Mouse (Mus musculus) neural tube, embryonic 13.5 days (tissue): Measurements from ENCODE around the gene Gm21983. TPM values are rescaled to one million over a fixed set of nuclear protein-coding genes. Genes with fewer than 3 reads are reported as not detected.

Experiments used
- ATAC-seq: fragments of 200-750 bp; cut with Nextera tagmentation; 2 replicates; pipeline ENCODE4 v1.8.0; 2017; ENCODE audit warnings: low read depth, mild to moderate bottlenecking, moderate TSS enrichment, moderate library complexity
- H3K27ac ChIP-seq: fragments of 300-500 bp; sonication (generic); replicated peaks from 2 replicates; pipeline ENCODE4 v1.5.1; 2015; ENCODE audit warnings: moderate library complexity, mild to moderate bottlenecking, inconsistent platforms
- H3K27me3 ChIP-seq: fragments of 300-500 bp; sonication (generic); 2 replicates; pipeline ENCODE4 v1.6.1; 2015; ENCODE audit warnings: mild to moderate bottlenecking, inconsistent platforms
- H3K36me3 ChIP-seq: fragments of 300-500 bp; sonication (generic); 2 replicates; pipeline ENCODE4 v1.6.1; 2015; ENCODE audit warnings: mild to moderate bottlenecking, inconsistent platforms
- H3K4me1 ChIP-seq: fragments of 300-500 bp; sonication (generic); replicated peaks from 2 replicates; pipeline ENCODE4 v1.6.1; 2015; ENCODE audit warnings: inconsistent platforms
- H3K4me2 ChIP-seq: fragments of 300-500 bp; sonication (generic); 2 replicates; pipeline ENCODE4 v1.6.1; 2015; ENCODE audit warnings: inconsistent platforms, mild to moderate bottlenecking, moderate library complexity
- H3K4me3 ChIP-seq: fragments of 300-500 bp; sonication (generic); 2 replicates; pipeline ENCODE4 v1.5.1; 2015; ENCODE audit warnings: mild to moderate bottlenecking, inconsistent platforms
- H3K9ac ChIP-seq: fragments of 300-500 bp; sonication (generic); 2 replicates; pipeline ENCODE4 v1.6.1; 2015; ENCODE audit warnings: moderate library complexity, mild to moderate bottlenecking, inconsistent platforms
- H3K9me3 ChIP-seq: fragments of 300-500 bp; sonication (generic); 2 replicates; pipeline ENCODE4 v1.6.1; 2016; ENCODE audit warnings: inconsistent platforms
- WGBS: fragments of 180-500 bp; shearing (Covaris S2); methylation state at CpG from one replicate; pipeline ENCODE4 v1.1.7; 2015; 5-methylcytosine and 5-hydroxymethylcytosine counted together
- polyA plus RNA-seq: library from polyadenylated mRNA; unstranded; fragments of >200 nt; fragmentation: Nextera tagmentation; extraction: Ambion mirVana; gene quantifications from 2 replicates; pipeline ENCODE4 v1.2.1, GENCODE M21; 2015

The Gm21983 gene
- polyA plus RNA-seq, result 0.35 TPM in 1 of 2 replicates, not detected in the other

DNA sequence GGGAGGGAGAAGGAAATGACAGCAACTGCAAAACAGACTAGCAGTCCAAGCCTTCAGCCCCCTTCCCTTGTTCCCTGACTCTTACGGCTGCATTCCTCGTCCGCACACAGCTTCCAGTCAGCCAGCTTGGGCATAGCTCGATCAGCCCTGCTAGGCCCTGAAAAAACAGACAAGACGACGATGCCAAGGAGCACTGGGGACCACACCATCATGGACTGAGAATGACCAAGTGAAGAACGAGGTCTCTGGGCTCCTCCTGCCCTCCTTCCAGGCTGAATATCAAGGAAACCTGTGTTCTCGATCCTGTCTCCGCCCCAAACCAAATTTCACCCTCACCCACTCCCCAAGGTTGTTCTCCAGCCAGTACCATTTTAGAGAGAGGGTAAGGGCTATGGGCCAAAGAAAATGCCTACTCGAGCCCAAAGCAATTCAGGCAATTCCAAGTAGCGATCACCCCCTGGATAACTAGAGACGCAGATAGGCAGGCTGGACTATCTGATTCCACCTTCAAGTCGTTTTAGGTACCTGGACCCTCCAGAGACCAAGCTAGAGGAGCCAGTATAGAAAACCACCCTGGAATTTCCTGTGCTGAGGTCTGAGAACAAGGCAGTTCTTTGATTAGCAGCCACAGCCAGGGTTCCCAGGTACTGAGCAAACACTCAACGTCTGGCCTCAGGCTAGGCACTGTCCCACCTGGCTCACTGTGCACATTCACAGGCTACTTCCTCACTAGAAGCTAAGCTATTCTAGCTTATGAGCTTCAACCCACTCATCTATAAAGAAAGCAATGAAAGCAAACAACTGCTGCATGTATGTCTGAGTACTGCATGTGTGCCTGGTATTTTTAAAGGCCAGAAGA is at the start of gene Gm21983, which contains the start of gene Mia:
TSS of gene Gm21983 (minus strand) at position 250 of the 859 bp plus-strand sequence.
TSS of gene Mia (minus strand) at position 321 of the 859 bp plus-strand sequence.
- peak within 1 kb of the TSS; percentile 58 for H3K4me2 ChIP-seq
- peak within 1 kb of the TSS; percentile 42; the same call in 1 of the 2 replicates for H3K9ac ChIP-seq
- H3K27ac ChIP-seq, result peak within 1 kb of the TSS; percentile 89
- H3K27me3 ChIP-seq, result no peaks in the 10 kb centered on the region
- H3K4me1 ChIP-seq, result peaks cover 27% of the 10 kb centered on the region
- no peaks in the 10 kb centered on the region for H3K9me3 ChIP-seq
- H3K4me3 ChIP-seq, result peak within 1 kb of the TSS; percentile 11
- WGBS, result 69% methylated on average over 14 of the region's 14 CpGs
- peaks cover 32% of the 10 kb centered on the region for H3K36me3 ChIP-seq
- no peak for ATAC-seq

DNA sequence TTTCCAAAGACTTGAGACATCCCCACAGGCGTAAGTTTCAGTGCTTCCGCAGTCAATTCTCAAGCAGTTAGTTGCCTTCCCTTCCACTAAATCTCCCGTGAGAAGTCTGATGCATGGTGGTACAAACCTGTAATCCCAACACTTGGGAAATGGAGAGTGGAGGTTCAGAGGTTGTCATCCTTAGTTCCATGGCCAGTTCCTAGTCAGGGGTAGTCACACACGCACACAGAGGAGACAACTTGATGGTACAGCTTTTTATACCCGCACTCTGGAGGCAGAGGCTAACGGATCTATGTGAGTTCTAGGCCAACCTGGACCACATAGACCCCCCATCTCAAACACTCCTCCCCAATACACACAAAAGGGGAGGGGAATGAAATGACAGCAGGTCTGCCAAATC is 48.0 kb upstream of the Gm21983 start:
- peak overlapping the region; percentile 97 for H3K4me2 ChIP-seq
- peak overlapping the region; percentile 92 for H3K9ac ChIP-seq
- peak overlapping the region; percentile 89 for H3K4me3 ChIP-seq
- ATAC-seq, result no peak
- H3K9me3 ChIP-seq, result no peaks in the 10 kb centered on the region
- H3K4me1 ChIP-seq, result peaks cover 58% of the 10 kb centered on the region
- 21% methylated on average over 6 of the region's 6 CpGs for WGBS
- no peaks in the 10 kb centered on the region for H3K27me3 ChIP-seq
- no peaks in the 10 kb centered on the region for H3K36me3 ChIP-seq
- peak overlapping the region; percentile 87 for H3K27ac ChIP-seq

DNA sequence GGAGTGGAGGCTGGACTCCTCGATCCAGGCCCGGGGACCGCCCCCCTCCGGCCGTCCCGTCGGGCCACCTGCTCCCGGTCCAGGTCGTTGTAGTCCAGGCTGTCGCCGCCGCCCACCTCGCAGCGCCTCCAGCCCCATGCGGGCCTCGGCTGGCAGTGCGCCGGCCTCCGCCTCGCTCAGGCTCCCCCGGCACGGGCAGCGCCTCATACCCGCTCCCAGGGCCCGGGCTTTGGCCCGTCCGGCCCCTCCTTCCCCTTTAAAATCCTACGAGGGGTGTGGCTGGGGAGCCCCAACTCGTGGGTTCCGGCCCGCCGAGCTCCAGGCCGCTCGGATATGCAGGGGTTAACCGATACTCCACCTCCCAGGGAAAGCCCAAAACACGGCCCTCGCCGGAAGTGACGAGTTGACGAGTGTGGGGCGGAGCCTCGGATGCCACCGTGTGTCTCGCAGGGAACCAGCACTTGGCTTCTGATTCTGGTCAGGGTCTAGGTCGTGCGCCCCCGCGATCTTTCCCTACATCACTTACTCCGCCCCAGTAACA is 47.5 kb upstream of the Gm21983 start, which contains the start of gene Itpkc:
TSS of gene Itpkc (minus strand) at position 381 of the 541 bp plus-strand sequence.
- peaks cover 1% of the 10 kb centered on the region; the same call in 1 of the 2 replicates for H3K36me3 ChIP-seq
- peak within 1 kb of the TSS; percentile 87 for H3K27ac ChIP-seq
- H3K9ac ChIP-seq, result peak within 1 kb of the TSS; percentile 92
- no peaks in the 10 kb centered on the region for H3K27me3 ChIP-seq
- no peaks in the 10 kb centered on the region for H3K9me3 ChIP-seq
- WGBS, result under 1% methylated on average over 49 of the region's 49 CpGs
- peak; percentile 67 for ATAC-seq
- H3K4me1 ChIP-seq, result peaks cover 58% of the 10 kb centered on the region
- H3K4me2 ChIP-seq, result peak within 1 kb of the TSS; percentile 97
- H3K4me3 ChIP-seq, result peak within 1 kb of the TSS; percentile 89

DNA sequence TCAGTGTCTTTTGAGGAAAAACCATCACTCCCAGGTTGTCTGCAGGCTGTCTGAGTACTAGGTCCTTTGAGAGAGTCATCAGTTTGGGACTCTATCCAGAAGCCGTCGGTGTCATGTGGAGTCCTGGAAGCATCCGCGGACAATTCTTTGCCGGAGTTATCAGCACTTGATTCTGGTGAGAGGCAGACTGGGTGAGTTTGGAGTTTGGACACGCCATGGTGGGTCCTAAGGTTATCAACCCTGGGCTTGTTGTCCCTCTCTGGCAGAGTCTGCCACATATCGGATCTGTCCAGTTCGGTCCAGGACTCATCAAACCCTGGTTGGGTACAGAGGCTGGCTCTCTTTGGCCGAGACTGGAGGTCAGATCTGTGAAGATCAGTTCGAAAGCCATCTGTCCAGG is 46.8 kb upstream of the Gm21983 start:
- peak overlapping the region; percentile 87 for H3K27ac ChIP-seq
- no peaks in the 10 kb centered on the region for H3K9me3 ChIP-seq
- ATAC-seq, result peak; percentile 6
- peak overlapping the region; percentile 92 for H3K9ac ChIP-seq
- H3K27me3 ChIP-seq, result no peaks in the 10 kb centered on the region
- H3K36me3 ChIP-seq, result peaks cover 7% of the 10 kb centered on the region; the same call in 1 of the 2 replicates
- peaks cover 59% of the 10 kb centered on the region for H3K4me1 ChIP-seq
- H3K4me3 ChIP-seq, result peak overlapping the region; percentile 89
- H3K4me2 ChIP-seq, result peak overlapping the region; percentile 97
- 6% methylated on average over 10 of the region's 10 CpGs for WGBS

DNA sequence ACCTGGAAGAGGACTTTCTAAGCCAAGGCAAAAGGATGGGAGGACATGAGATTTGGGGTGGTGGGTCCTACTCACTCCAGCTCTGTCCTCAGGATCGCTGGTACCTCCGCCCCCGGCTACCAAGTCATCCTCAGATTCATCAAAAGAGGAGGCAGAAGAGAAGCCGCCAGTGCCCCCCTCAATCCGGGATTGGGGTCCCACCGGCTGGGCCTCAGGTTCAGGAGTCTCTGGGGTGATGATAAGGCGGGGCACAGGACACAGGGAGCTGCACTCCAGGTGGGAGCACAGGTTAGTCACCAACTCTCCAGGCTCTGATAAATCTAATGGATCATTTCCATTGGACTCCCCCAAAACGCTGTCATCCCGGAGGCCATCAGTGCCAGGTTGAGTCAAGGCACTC is 46.4 kb upstream of the Gm21983 start:
- no peaks in the 10 kb centered on the region for H3K9me3 ChIP-seq
- no peaks in the 10 kb centered on the region for H3K27me3 ChIP-seq
- peak overlapping the region; percentile 92 for H3K9ac ChIP-seq
- no peak overlapping the region for H3K27ac ChIP-seq
- no peak for ATAC-seq
- peaks cover 61% of the 10 kb centered on the region for H3K4me1 ChIP-seq
- H3K4me3 ChIP-seq, result peak overlapping the region; percentile 89
- H3K4me2 ChIP-seq, result peak overlapping the region; percentile 97
- H3K36me3 ChIP-seq, result peaks cover 11% of the 10 kb centered on the region; the same call in 1 of the 2 replicates
- WGBS, result 36% methylated on average over 9 of the region's 9 CpGs

DNA sequence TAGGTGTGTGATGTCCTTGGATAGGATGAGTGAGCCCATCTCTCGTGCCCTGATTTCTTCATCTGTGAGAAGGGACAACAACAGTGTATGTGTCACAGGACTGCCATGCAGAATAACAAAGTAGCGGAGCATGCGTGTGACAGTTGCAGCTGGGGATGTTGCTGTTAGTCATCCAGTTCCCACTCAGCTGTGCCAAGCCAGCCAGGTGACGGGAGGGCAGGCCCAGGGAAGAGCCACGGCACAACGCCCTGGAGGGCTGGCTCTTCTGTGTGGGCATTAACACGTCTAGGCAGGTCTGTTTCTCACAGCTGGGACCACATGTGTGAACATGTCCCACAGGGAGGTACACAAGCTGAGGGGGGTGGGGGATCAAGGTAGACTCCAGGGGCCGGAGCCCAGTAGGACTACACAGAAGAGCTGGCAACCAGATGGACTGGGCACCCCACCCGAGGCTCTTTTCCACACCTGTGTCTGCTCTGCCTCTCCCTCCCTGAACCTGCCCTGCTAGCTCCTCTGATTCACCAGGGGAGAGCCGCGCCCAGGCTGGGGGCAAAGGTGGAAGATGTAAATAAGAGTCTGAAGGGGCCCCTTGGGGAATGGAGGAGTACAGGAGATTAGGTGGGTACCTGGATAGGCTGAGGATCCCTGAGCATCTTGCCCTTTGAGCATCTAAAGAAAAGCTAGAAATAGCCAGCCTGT is 44.1 kb upstream of the Gm21983 start:
- H3K4me3 ChIP-seq, result peak overlapping the region; percentile 89
- no peaks in the 10 kb centered on the region for H3K9me3 ChIP-seq
- no peaks in the 10 kb centered on the region for H3K27me3 ChIP-seq
- no peak overlapping the region for H3K27ac ChIP-seq
- WGBS, result 65% methylated on average over 11 of the region's 11 CpGs
- ATAC-seq, result no peak
- H3K36me3 ChIP-seq, result peaks cover 19% of the 10 kb centered on the region
- peaks cover 61% of the 10 kb centered on the region for H3K4me1 ChIP-seq
- H3K4me2 ChIP-seq, result peak overlapping the region; percentile 97
- peak overlapping the region; percentile 92 for H3K9ac ChIP-seq

DNA sequence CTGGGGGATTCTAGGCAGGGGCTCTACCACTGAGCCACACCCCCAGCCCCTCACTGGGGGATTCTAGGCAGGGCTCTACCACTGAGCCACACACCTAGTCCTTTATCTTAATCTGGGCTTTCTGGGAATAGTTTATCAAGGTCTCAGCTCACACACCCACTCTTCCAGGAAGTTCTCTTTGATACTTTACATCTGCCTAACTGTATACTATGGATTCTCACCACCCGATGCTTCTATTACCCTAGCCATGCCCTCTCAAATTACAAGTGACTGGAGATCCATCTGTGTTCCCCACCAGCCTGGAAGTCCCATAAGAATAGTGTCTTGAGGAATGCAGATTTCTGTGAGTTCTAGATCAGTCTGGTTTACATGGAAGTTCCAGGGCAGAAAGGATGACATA is 41.7 kb upstream of the Gm21983 start:
- Histone ChIP-seq H3K27me3 (no peaks in the 10 kb centered on the region), H3K9me3 (no peaks in the 10 kb centered on the region), H3K4me1 (peaks cover 52% of the 10 kb centered on the region), H3K4me3 (no peak overlapping the region), H3K9ac (no peak overlapping the region), H3K36me3 (peaks cover 42% of the 10 kb centered on the region), H3K4me2 (no peak overlapping the region), H3K27ac (no peak overlapping the region)
- no peak for ATAC-seq
- WGBS, result 77% methylated on average over 1 of the region's 1 CpGs

DNA sequence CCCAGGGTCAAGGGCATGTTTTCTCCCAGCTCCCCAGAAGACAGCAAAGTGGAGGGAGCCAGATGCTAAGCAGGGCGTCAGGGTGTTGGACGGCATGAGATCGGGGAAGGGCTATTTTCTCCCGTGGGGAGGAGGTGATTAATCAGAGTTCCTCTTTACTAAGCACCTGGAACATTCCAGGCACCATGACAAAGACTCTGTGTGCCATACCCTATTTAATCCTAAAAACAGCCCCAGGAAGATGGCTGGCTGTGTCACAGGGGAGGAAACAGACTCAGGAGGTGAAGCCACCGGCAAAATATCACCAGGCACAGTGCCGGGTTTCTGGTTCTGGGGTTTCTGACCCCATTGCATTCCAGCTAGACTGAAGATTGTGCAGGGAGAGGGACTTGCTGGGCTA is 41.1 kb upstream of the Gm21983 start:
- Histone ChIP-seq H3K4me1 (peaks cover 46% of the 10 kb centered on the region), H3K4me2 (no peak overlapping the region), H3K9me3 (no peaks in the 10 kb centered on the region), H3K36me3 (peaks cover 47% of the 10 kb centered on the region), H3K9ac (no peak overlapping the region), H3K4me3 (no peak overlapping the region), H3K27me3 (no peaks in the 10 kb centered on the region), H3K27ac (no peak overlapping the region)
- no peak for ATAC-seq
- WGBS, result 83% methylated on average over 6 of the region's 6 CpGs

DNA sequence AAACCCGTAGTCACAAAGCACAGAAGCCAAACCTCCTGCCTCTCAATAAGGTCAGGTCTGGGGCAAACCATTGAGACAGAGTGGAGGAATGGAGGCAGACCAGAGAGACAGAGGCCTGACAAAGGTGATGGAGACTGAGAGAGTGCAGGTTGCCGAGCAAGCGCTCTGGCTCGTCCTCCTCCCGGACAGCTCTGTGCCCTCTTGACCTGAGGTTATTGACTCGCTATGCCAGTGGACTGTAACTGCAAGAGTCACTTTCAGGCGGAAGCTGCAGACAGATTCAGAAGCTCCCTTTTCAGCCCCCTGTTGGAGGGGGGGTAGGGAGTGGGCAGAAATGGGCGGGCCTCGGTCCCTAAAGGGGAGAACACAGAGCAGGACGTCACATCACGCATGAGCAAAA is 39.1 kb upstream of the Gm21983 start:
- 71% methylated on average over 11 of the region's 11 CpGs for WGBS
- peaks cover 66% of the 10 kb centered on the region for H3K36me3 ChIP-seq

DNA sequence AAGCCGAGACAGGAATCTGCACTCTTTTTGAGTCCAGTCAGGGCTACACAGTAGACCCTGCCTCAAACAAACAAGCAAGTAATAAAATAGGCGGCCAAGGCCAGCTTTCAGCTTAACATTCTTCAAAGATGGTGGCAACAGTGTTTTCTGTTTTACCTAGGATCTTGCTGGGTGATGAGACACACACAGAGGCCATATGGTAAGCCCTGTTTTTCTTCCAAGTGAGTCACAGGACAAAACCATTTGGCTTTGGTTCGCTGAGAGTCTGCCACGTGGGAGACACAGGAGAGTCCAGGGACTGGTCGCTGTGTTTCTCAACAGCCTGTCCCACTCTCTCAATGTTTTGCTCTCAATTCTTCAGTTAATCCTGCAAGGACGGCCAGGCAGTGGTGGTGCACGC is 37.7 kb upstream of the Gm21983 start:
- ATAC-seq, result no peak
- Histone ChIP-seq H3K9me3 (no peaks in the 10 kb centered on the region), H3K27me3 (no peaks in the 10 kb centered on the region), H3K27ac (no peak overlapping the region), H3K9ac (no peak overlapping the region), H3K4me1 (peaks cover 13% of the 10 kb centered on the region), H3K36me3 (peaks cover 79% of the 10 kb centered on the region), H3K4me3 (no peak overlapping the region), H3K4me2 (no peak overlapping the region)
- 87% methylated on average over 7 of the region's 7 CpGs for WGBS

More for the DNA sequence above, 39.1 kb upstream of the Gm21983 start:
- Histone ChIP-seq H3K4me1 (peaks cover 26% of the 10 kb centered on the region), H3K9ac (no peak overlapping the region), H3K27me3 (no peaks in the 10 kb centered on the region), H3K9me3 (no peaks in the 10 kb centered on the region), H3K27ac (no peak overlapping the region), H3K4me2 (no peak overlapping the region), H3K4me3 (no peak overlapping the region)
- ATAC-seq, result no peak

DNA sequence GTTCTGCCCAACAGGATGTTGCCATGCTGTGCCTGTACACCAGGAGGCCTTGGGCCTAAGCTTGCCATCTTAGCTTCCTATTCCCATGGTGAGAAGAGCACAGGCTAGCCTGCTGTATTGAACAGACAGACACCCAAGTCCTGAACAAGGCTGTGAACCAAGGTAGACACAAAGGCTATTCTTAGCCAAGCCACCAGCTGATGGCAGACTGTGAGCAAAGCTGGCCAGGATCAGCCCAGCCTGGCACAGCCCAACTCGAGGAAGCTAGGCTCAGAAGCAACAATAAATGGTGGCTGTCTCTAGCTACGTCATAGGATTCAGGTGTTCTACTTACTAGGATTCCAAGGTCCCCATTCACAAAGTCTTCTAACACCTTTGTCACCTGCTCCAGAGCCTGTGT is 31.7 kb upstream of the Gm21983 start:
- ATAC-seq, result no peak
- WGBS, result 82% methylated on average over 2 of the region's 2 CpGs
- Histone ChIP-seq H3K4me2 (no peak overlapping the region), H3K9ac (no peak overlapping the region), H3K27ac (no peak overlapping the region), H3K4me3 (no peak overlapping the region), H3K9me3 (no peaks in the 10 kb centered on the region), H3K4me1 (no peaks in the 10 kb centered on the region), H3K36me3 (peaks cover 98% of the 10 kb centered on the region), H3K27me3 (no peaks in the 10 kb centered on the region)
